Mouse (Mus musculus) kidney, adult 2 months (tissue): Measurements from ENCODE around the gene Ddx60. TPM values are rescaled to one million over a fixed set of nuclear protein-coding genes. Genes with fewer than 3 reads are reported as not detected.
"Not testable (repeated sequence)": the region's sequence is repeated elsewhere in the genome, so short reads cannot be mapped to it uniquely, and the experiment has no call there.

ENCODE experiments used
- DNase-seq: peaks from one replicate; pipeline ENCODE4 v3.0.0; 2021
- H3K27ac ChIP-seq: fragments of 200-500 bp; 2 replicates; pipeline ENCODE4 v1.5.1; 2012; ENCODE audit warnings: low read depth, low read length, control low read depth, inconsistent platforms; ENCODE audit not compliant: insufficient read depth
- H3K27me3 ChIP-seq: fragments of 200-500 bp; replicated peaks from 2 replicates; pipeline ENCODE4 v1.6.1; 2012; ENCODE audit warnings: mild to moderate bottlenecking, moderate library complexity, low read length, inconsistent platforms; ENCODE audit not compliant: control insufficient read depth, insufficient read depth
- H3K36me3 ChIP-seq: fragments of 200-500 bp; 2 replicates; pipeline ENCODE4 v1.6.1; 2012; ENCODE audit warnings: mild to moderate bottlenecking, moderate library complexity, low read length, inconsistent platforms; ENCODE audit not compliant: control insufficient read depth, insufficient read depth
- H3K4me1 ChIP-seq: fragments of 200-500 bp; 2 replicates; pipeline ENCODE4 v1.6.1; 2011; ENCODE audit warnings: low read length; ENCODE audit not compliant: control insufficient read depth, insufficient read depth
- H3K4me3 ChIP-seq: fragments of 200-500 bp; 2 replicates; pipeline ENCODE4 v1.5.1; 2011; ENCODE audit warnings: mild to moderate bottlenecking, low read depth, low read length, control low read depth; ENCODE audit not compliant: insufficient read depth
- CTCF ChIP-seq: fragments of 200-500 bp; conservative IDR thresholded peaks from 2 replicates; pipeline ENCODE4 v1.5.1; 2011; ENCODE audit warnings: low read depth, mild to moderate bottlenecking, control low read depth, low read length, moderate library complexity, mixed read lengths; ENCODE audit not compliant: insufficient read depth, insufficient read length
- POLR2A ChIP-seq: fragments of 200-500 bp; IDR thresholded peaks from one replicate; pipeline ENCODE4 v1.6.1; 2011; ENCODE audit warnings: low read depth, low read length, control low read depth
- WGBS: fragments of 180-500 bp; shearing (Covaris S2); methylation state at CpG from one replicate; pipeline ENCODE4 v1.1.7; 2018; 5-methylcytosine and 5-hydroxymethylcytosine counted together
- polyA plus RNA-seq: library from polyadenylated mRNA; depleted of rRNA; stranded (reverse); fragments of >200 nt; gene quantifications from 2 replicates; pipeline ENCODE4 v1.2.3, GENCODE M21; 2012

The Ddx60 gene
- polyA plus RNA-seq, 1 experiment: 0.95 TPM

DNA sequence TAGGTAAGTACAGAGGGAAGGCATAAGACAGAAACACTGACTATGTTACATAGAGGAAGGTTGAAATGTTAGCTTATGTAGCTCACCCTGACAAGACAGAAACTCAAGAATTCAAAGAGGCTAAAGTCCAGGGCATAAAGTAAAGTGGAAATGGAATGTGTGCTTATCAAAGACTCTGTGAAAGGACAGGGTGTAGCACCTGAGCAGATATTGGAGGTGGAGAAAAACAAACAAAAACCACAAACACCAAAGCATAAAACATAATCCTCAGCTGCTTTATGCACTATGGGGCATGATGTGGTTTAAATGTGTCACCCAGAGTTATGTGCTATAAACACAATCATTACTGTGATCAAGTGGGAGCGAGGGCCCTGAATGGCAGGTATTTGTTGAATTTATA, 3.4 kb upstream of the Ddx60 start:
- TF ChIP-seq POLR2A (no peak), CTCF (no peak)
- Histone ChIP-seq H3K27ac (no peak overlapping the region), H3K4me3 (no peak overlapping the region), H3K4me1 (no peaks in the 10 kb centered on the region), H3K36me3 (no peaks in the 10 kb centered on the region), H3K27me3 (no peaks in the 10 kb centered on the region)
- DNase-seq: no peak
- 85% methylated on average over 1 of the region's 1 CpGs for WGBS

DNA sequence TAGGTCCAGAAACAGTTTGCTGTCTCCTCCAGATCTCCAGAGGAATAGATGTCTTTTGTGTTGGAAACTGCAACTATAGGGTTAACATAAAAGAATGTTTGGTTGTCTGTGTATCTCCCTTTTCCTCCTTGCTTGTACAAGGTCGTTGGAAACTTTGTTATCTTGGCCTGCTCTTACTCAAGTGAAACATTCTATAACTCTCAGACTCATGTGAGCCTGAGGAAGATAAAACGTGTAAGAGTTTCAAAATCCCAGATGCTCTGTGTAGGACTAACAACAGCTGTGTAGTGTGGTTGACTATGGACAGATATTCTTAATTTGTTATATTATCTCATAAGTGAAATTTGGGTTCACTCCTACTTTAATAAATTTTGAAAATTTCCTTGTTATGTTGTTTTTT, 5.4 kb downstream of the Ddx60 start:
- DNase-seq: no peak
- 26% methylated on average over 2 of the region's 2 CpGs for WGBS
- no peak overlapping the region for H3K4me3 ChIP-seq

DNA sequence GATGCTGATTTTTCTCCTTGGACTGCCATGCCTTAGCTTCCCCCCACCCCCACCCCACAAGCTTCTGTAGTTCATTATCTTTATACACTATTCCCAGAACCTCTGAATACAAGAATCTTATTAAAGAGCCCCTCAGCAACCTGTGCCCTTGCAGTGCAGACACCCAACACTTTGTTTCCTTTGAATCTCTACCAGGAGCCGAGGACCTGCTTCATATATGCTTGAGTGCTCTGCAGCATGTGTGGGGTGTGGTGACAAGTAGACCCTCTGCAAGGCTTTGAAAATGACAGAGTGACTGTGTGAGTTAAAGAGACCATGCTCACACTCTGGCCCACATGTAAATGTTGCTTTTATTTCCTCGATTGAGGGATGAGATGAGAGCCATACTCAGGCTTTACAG, 9.7 kb downstream of the Ddx60 start:
- H3K36me3 ChIP-seq: no peaks in the 10 kb centered on the region; the same call in 1 of the 2 replicates
- 68% methylated on average over 2 of the region's 2 CpGs for WGBS
- H3K27ac ChIP-seq: no peak overlapping the region
- no peak for DNase-seq
- no peak for TF ChIP-seq POLR2A
- no peak for TF ChIP-seq CTCF
- H3K4me1 ChIP-seq: no peaks in the 10 kb centered on the region
- no peak overlapping the region for H3K4me3 ChIP-seq
- no peaks in the 10 kb centered on the region for H3K27me3 ChIP-seq

More for the DNA sequence above, 5.4 kb downstream of the Ddx60 start:
- no peak for TF ChIP-seq POLR2A
- no peak for TF ChIP-seq CTCF
- Histone ChIP-seq H3K27me3 (no peaks in the 10 kb centered on the region), H3K4me1 (no peaks in the 10 kb centered on the region), H3K36me3 (no peaks in the 10 kb centered on the region), H3K27ac (no peak overlapping the region)

DNA sequence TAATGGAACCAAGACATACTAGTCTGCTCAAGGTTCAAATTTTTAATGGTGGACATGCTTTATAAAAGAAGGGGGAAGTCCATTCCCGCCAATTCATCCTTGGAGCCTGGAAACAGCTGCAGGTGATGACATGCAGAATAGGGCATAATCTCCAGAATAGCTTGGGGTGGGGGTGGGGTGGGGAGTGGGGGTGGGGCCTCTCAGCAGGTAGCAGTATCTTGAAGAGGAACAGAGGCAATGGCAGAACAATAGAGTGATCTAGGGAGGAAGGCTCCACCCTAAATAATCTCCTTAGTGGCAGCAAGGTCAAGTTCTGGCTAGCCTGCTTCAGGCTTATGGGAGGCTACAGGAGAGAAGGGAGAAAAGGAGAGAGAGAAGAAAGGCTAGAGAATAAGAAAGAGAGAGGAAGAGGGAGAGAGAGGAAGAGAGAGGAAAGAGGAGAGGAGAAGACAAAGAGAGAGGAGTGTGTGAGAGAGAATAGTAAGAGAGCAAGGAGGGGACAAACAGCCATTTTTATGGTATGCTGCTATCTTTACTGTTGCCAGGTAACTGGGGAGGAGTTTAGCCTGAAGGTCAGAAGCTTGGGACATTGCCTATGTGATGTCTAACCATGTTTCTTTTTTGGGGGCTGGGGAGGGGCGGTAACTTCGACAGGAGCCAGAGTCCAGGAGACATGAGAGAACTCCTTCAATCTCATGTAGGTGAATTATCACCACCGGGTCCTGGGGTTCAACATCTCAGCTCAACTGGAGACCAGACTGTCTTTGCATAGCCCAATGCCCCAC, 36.9 kb downstream of the Ddx60 start:
- H3K36me3 ChIP-seq, H3K4me3 ChIP-seq, DNase-seq, H3K27ac ChIP-seq, H3K27me3 ChIP-seq, H3K4me1 ChIP-seq: not testable (repeated sequence)
- 82% methylated on average over 4 of the region's 4 CpGs for WGBS

DNA sequence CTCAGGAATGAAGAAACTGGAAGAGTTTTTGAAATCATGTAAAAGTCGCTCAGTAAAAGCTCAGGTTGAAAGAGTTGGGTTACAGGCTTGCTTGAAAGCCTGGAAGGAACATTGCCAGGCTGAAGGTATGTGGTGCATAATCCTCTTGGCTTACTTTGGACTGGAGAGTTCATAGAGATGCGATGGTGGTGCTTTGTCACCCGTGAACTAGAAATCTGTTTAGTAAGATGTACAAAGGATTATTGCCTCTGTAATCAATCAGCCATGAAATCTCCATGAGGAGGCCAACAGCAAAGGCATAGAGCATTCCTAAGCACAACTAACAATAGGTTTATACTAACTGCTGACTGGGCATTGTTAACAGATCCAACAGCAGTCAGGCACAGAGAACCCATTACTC, 41.7 kb downstream of the Ddx60 start:
- Histone ChIP-seq H3K4me3 (no peak overlapping the region), H3K4me1 (no peaks in the 10 kb centered on the region), H3K36me3 (no peaks in the 10 kb centered on the region), H3K27ac (no peak overlapping the region), H3K27me3 (no peaks in the 10 kb centered on the region)
- no peak for DNase-seq
- 48% methylated on average over 3 of the region's 3 CpGs for WGBS
- TF ChIP-seq POLR2A (no peak), CTCF (no peak)

DNA sequence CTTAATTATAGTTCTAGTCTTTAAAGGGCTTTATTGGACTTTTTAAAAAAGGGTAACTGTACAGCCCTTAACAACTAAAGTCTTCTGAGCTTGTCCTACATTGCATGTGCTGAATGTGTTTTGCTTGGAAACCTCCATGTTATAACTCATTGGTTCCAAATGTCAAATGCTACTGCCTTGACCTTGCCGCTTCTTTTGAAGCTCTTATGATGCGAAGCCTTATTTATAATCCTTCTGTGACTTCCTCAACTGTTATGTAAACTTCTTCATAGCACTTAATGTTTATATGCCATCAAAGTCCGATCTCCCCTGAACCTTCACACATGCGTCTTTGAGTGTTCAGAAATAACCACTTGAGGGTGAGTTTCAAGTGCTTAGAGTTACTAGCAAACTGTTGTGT, 57.1 kb downstream of the Ddx60 start:
- H3K27me3 ChIP-seq: no peaks in the 10 kb centered on the region
- peak; percentile 23 for DNase-seq
- H3K4me3 ChIP-seq: no peak overlapping the region
- TF ChIP-seq POLR2A (no peak), CTCF (no peak)
- no peaks in the 10 kb centered on the region for H3K36me3 ChIP-seq
- WGBS: 74% methylated on average over 4 of the region's 4 CpGs
- no peak overlapping the region for H3K27ac ChIP-seq
- H3K4me1 ChIP-seq: no peaks in the 10 kb centered on the region

DNA sequence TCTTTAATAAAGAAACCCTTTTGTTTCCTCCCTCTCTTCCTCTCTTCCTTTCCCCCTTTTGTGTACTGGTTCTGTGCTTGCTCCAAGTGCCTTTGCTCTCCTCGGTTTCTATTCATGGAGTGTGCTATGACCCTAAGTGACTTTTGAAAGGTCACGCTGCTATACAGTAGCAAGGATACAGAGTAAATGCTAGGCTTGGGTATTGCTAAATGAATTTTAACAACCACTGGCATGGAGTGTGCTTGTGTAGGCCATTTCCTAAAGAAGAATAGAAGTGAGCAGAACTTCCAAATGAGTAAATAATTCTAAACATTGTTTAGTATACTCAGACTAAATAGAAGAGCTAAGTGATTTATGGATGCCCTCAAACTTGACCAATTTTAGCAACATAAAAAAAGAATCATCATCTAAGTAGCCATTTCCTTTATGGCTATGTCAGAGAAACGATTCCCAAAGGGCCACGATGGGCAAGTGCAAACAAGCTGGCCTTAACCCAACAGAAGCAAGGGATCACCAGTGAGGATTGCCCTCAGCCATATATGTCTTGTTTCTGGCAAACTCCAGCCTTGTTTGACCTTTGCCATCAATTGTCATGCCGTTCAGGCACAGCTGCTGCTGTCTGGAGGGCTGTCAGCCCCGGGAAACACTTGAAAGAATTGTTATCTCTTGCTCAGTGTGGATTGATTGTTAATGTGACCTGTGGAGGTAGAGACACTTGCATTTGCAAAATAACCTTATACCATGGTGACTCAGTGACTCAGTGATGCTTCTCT, 58.0 kb downstream of the Ddx60 start:
- 25% methylated on average over 6 of the region's 6 CpGs for WGBS
- Histone ChIP-seq H3K36me3 (no peaks in the 10 kb centered on the region), H3K4me1 (no peaks in the 10 kb centered on the region), H3K27me3 (no peaks in the 10 kb centered on the region), H3K4me3 (no peak overlapping the region), H3K27ac (no peak overlapping the region)
- peak; percentile 40 for DNase-seq
- TF ChIP-seq POLR2A (no peak), CTCF (no peak)
